Mouse (Mus musculus): ENCODE data around the gene Fam49a. TPM values are rescaled to one million over a fixed set of nuclear protein-coding genes. Genes with fewer than 3 reads are reported as not detected.
"Not testable (repeated sequence)": the region's sequence is repeated elsewhere in the genome, so short reads cannot be mapped to it uniquely, and the experiment has no call there.

The Fam49a gene
- polyA plus RNA-seq, 1 experiment from 2014 or later, result 11.7 TPM

DNA sequence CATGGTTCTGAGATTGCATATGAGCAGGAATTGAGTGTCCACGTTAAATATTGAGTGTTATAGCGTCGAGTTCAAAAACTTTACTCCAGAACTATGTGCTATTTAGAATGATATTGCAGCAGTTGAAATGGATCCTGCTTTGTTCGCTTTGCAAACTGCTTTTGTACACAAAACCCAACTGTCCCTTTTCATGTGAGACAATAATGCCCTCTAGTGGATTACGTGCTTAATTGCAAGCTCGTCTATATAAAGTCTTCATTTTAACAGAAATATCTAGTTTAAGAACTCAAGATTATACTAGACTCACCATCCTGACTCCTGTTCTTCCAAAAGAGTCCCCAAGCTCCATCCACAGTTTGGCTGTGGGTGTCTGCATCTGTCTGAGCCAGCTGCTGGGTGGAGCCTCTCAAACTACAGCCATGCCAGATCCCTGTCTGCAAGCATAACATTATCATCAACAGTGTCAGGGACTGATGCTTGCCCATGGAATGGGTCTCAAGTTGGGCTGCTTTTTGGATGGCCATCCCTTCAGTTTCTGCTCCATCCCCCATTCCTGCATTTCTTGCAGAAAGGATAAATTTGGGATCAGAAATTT is 56.3 kb downstream of the Fam49a start:
- Histone ChIP-seq H3K27me3 (no peaks in the 10 kb centered on the region; the same call in 1 of the 2 replicates), H3K4me2 (no peak overlapping the region), H3K9me3 (no peaks in the 10 kb centered on the region), H3K27ac (no peak overlapping the region), H3K36me3 (no peaks in the 10 kb centered on the region), H3K9ac (0 out of 2 replicates have a peak overlapping the region, but pooled peaks have one; percentile 6), H3K4me3 (no peak overlapping the region), H3K4me1 (peaks cover 27% of the 10 kb centered on the region)
- 5% methylated on average over 6 of the region's 6 CpGs for WGBS
- no peak for ATAC-seq (ENCODE audit: insufficient number of reproducible peaks, insufficient read depth, low FRiP score, low TSS enrichment, low read depth)

DNA sequence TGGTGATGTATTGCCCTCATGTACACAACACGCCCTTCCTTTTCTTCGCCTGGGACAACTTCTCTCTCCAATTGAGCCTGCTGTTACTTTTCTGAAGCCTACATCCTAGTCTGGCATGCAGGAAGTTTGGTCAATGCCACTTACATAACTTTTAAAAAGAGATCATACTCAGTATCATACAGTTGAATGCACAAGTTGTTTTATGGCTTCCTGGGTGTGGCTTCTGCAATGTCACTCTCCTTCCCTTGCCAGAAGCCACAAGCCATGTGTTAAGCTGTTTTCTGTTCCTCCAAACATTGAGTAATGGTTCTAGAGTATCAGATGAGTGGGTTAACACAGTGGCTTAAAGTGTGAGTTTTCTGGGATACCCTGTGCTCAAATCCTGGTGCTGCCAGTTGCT is 58.8 kb downstream of the Fam49a start:
- Histone ChIP-seq H3K36me3 (no peaks in the 10 kb centered on the region), H3K4me1 (peaks cover 24% of the 10 kb centered on the region), H3K4me3 (no peak overlapping the region), H3K4me2 (no peak overlapping the region), H3K27ac (no peak overlapping the region), H3K9ac (no peak overlapping the region), H3K9me3 (no peaks in the 10 kb centered on the region), H3K27me3 (no peaks in the 10 kb centered on the region; the same call in 1 of the 2 replicates)
- WGBS, result 79% methylated on average over 2 of the region's 2 CpGs
- ATAC-seq (ENCODE audit: insufficient number of reproducible peaks, insufficient read depth, low FRiP score, low TSS enrichment, low read depth), result no peak

DNA sequence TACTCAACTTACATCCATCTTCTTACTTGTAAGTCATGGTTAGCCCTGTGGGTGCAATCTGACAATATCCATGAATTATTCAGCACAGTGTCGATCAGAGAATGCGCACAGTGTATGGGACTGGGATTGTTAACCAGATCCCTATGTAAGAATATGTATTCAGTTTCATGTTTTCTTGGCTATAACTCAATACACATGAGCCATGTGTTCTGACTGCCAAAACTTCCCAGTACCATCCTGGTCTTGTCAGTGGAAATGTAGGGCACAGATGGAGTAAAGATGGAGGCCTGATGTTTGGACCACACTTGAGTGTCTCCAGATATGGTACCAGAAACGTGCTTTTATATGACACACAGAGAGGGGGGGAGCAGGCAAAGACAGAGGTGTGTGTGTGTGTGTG is 59.2 kb downstream of the Fam49a start:
- Histone ChIP-seq H3K9ac (no peak overlapping the region), H3K27me3 (no peaks in the 10 kb centered on the region; the same call in 1 of the 2 replicates), H3K36me3 (no peaks in the 10 kb centered on the region), H3K4me2 (no peak overlapping the region), H3K4me1 (peaks cover 24% of the 10 kb centered on the region), H3K27ac (0 out of 2 replicates have a peak overlapping the region, but pooled peaks have one; percentile 33), H3K4me3 (no peak overlapping the region), H3K9me3 (no peaks in the 10 kb centered on the region)
- WGBS, result 52% methylated on average over 3 of the region's 3 CpGs
- ATAC-seq (ENCODE audit: insufficient number of reproducible peaks, insufficient read depth, low FRiP score, low TSS enrichment, low read depth), result no peak

DNA sequence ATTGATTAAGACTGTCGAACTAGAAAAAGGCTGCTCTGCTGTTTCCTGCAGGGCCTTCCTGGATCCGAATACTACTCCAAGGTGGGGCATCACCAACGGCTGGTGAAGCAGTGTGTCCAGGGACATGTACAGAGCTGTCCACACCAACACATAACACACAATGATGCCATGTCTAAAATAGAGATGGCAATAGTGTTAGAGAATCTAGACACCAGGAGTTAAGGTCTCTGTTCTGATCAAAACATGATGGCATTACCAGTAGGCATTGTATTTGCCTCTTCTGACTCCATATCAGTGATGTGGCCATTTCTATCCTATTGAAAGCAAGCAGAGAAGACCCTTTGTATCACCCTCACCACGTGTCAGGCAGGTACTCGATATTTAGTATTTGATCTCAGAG is 61.1 kb downstream of the Fam49a start:
- no peak overlapping the region for H3K27ac ChIP-seq
- no peak for ATAC-seq (ENCODE audit: insufficient number of reproducible peaks, insufficient read depth, low FRiP score, low TSS enrichment, low read depth)
- H3K27me3 ChIP-seq, result no peaks in the 10 kb centered on the region; the same call in 1 of the 2 replicates
- no peaks in the 10 kb centered on the region for H3K9me3 ChIP-seq
- no peak overlapping the region for H3K4me3 ChIP-seq
- no peaks in the 10 kb centered on the region for H3K36me3 ChIP-seq
- H3K9ac ChIP-seq, result no peak overlapping the region
- 85% methylated on average over 5 of the region's 5 CpGs for WGBS
- peaks cover 17% of the 10 kb centered on the region for H3K4me1 ChIP-seq
- H3K4me2 ChIP-seq, result no peak overlapping the region

DNA sequence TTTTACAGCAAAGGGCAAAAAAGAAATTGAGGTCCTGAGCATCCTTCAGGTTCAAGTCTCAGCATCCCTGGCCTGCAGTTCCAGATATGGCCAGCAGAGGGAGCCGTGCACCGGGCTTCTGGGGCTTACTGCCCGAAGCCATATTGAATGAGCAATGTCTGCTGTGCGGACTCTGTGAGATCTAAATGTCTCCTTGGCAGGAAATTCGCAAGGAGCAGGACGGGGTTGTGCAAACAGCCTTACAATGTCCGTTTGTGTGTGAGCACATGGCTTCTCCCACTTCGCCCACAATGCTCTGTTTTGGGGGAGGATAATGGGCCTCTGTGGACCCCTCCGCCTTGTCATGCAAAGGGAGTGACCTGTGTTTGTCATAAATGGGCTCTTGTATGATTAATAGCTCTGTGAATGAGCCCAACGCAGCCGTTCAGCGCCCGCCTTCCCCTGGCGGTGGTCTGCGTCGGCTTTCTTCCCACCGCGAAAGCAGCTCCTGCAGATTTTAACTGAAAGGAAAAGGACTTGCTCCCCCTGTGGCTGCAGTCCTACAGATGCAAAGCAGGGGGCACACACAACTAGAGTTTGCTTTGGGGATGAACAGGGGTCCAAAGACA is 61.8 kb downstream of the Fam49a start:
- Histone ChIP-seq H3K4me3 (peak overlapping the region; percentile 35), H3K4me1 (peaks cover 17% of the 10 kb centered on the region), H3K9ac (peak overlapping the region; percentile 61), H3K27ac (peak overlapping the region; percentile 86), H3K27me3 (no peaks in the 10 kb centered on the region; the same call in 1 of the 2 replicates), H3K36me3 (no peaks in the 10 kb centered on the region), H3K9me3 (no peaks in the 10 kb centered on the region), H3K4me2 (peak overlapping the region; percentile 63)
- WGBS, result 11% methylated on average over 18 of the region's 18 CpGs
- ATAC-seq (ENCODE audit: insufficient number of reproducible peaks, insufficient read depth, low FRiP score, low TSS enrichment, low read depth), result peak; percentile 70; the same call in 1 of the 2 replicates

DNA sequence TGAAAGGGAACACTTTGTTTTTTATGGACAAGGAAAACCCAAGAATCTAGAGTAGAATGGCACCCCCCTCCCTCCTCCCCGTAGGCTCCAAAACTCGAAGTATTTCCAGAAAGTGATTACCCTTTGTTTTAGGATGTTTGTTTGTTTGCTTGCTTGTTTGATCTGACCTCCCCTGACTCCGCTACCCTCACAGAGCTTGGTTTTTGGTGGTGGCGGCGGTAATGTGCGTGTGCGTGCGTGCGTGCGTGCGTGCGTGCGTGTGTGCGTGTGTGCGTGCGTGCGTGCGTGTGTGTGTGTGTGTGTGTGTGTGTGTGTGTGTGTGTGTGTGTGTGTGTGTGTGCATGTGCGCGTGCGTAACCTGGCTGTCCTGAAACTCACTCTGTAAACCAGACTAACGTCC is 62.3 kb downstream of the Fam49a start:
- peak overlapping the region; percentile 86; the same call in 1 of the 2 replicates for H3K27ac ChIP-seq
- H3K9ac ChIP-seq; H3K27me3 ChIP-seq; H3K9me3 ChIP-seq; ATAC-seq (ENCODE audit: insufficient number of reproducible peaks, insufficient read depth, low FRiP score, low TSS enrichment, low read depth); H3K36me3 ChIP-seq: not testable (repeated sequence)
- WGBS, result 88% methylated on average over 22 of the region's 22 CpGs
- peaks cover 17% of the 10 kb centered on the region for H3K4me1 ChIP-seq
- peak overlapping the region; percentile 63 for H3K4me2 ChIP-seq
- peak overlapping the region; percentile 35; the same call in 1 of the 2 replicates for H3K4me3 ChIP-seq

DNA sequence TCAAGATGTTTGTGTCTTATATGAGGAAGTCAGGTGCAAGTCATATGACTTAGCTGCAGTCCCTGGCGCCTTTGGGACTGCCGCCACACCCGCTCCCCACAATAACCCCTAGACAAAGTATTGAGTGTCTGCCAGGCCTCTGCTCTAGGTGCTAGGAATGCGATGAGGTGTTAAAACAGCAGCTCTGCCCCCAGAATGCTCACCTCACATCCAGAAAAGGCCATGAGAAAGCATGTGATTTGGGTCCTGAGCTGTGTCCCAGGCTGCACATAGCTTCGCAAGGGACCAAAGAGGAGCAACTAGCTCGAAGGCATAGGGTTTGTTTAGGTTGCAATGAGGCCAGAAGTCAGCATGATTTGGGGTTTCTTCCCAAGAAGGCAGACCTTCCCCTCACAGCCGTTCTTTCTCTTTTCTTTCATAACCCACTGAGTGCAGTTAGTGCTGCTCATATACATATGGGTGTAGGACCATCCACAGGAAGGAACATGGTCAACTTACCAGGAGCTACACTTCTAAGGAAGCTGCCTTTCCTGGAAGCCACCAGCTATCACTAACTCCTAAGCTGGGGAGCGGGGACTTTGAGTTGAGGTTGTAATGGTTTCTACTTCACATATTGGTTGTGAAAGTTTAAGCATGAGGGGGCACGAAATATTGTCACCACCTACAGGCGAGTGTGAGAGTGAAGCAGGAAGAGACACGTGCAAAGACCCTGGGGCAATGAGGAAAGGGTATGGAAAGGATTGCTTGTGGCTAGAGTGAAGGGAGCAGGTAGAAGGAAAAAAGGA is 71.8 kb downstream of the Fam49a start:
- H3K27ac ChIP-seq, result no peak overlapping the region
- no peaks in the 10 kb centered on the region for H3K4me1 ChIP-seq
- no peaks in the 10 kb centered on the region for H3K27me3 ChIP-seq
- no peak for ATAC-seq (ENCODE audit: insufficient number of reproducible peaks, insufficient read depth, low FRiP score, low TSS enrichment, low read depth)
- no peaks in the 10 kb centered on the region for H3K36me3 ChIP-seq
- WGBS, result 89% methylated on average over 11 of the region's 11 CpGs
- H3K9me3 ChIP-seq, result no peaks in the 10 kb centered on the region
- H3K4me2 ChIP-seq, result no peak overlapping the region
- H3K4me3 ChIP-seq, result no peak overlapping the region
- H3K9ac ChIP-seq, result no peak overlapping the region

DNA sequence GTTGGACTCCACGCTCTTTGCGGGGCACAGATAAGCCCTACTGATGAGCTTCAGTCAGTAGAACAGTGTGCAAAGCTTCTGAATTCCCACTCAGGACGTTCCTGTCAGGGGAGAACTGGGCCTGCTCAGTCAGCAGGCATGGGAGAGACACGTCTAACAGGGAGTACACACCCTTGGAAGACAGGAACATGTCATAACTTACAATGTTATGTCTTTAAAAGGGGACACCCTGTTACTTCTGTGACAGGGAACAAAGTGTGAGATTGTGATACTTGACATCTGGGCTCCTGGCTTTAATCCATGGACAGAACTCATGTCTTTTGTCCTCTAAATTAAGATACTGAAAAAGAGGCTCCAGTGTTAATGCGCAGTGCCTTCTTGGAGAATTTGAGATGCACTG is 72.5 kb downstream of the Fam49a start:
- WGBS, result 87% methylated on average over 5 of the region's 5 CpGs
- H3K4me3 ChIP-seq, result no peak overlapping the region
- ATAC-seq (ENCODE audit: insufficient number of reproducible peaks, insufficient read depth, low FRiP score, low TSS enrichment, low read depth), result no peak
- H3K27ac ChIP-seq, result no peak overlapping the region
- H3K9me3 ChIP-seq, result no peaks in the 10 kb centered on the region
- H3K36me3 ChIP-seq, result no peaks in the 10 kb centered on the region
- H3K4me2 ChIP-seq, result no peak overlapping the region
- H3K27me3 ChIP-seq, result no peaks in the 10 kb centered on the region
- no peaks in the 10 kb centered on the region for H3K4me1 ChIP-seq
- no peak overlapping the region for H3K9ac ChIP-seq

DNA sequence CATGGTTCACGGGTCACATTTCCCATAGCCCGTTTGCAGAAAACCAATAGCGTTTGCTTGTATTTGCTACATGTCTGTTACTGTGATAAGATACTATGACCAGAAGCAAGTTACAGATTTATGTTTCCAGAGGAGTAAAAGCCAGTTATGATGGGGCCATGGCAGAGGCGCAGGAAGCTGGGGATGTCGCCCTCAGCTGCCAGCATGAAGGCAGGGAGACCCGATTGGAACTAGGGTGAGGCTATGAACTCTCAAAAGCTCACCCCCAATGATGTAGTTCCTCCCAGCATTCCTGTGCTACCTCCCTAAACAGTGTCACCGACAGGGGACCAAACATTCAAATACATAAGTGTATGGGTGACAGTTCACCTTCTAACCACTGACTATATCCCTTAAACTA is 73.6 kb downstream of the Fam49a start:
- no peaks in the 10 kb centered on the region for H3K36me3 ChIP-seq
- no peaks in the 10 kb centered on the region for H3K9me3 ChIP-seq
- H3K4me3 ChIP-seq, result no peak overlapping the region
- no peak overlapping the region for H3K9ac ChIP-seq
- no peaks in the 10 kb centered on the region for H3K4me1 ChIP-seq
- ATAC-seq (ENCODE audit: insufficient number of reproducible peaks, insufficient read depth, low FRiP score, low TSS enrichment, low read depth), result no peak
- H3K27me3 ChIP-seq, result no peaks in the 10 kb centered on the region
- 90% methylated on average over 7 of the region's 7 CpGs for WGBS
- H3K27ac ChIP-seq, result no peak overlapping the region
- H3K4me2 ChIP-seq, result no peak overlapping the region

DNA sequence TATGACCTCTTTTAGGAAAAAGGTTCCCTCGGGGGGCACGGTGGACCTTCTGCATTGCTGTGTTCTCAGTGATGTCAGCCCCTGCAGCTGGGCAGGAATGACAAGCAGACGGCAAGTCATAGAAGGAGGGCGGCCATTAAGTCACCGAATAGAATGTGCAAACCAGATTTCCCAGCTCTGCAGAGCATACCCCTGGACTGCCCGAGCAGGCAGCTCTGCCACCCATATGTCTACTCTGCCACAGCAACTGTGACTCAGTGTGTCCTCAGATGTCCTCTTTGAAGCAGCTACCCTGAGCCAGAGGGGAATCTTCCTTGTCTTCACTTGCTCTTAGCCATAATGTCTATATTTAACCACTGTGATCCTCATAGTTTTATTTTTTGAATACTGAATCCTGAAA is 75.4 kb downstream of the Fam49a start:
- H3K9me3 ChIP-seq, result no peaks in the 10 kb centered on the region

DNA sequence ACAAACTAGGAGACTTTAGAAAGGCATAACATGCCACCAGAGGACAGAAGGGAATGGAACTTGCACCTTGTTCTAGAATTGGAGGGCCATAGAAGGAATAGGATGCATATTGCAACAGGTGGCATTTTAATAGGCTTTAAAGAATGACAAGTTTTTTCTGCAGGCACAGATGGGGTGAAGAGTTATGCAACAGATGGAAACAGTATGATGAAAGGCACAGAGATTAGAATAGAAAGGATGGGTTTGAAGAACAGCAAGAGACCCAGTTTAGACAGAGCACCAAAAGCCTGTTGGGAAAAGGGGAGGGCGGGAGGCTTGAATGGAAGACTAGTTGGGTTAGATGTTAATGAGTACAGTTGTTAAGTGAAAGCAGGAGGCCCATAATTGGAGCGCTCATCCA is 81.4 kb downstream of the Fam49a start:
- no peak for ATAC-seq (ENCODE audit: insufficient number of reproducible peaks, insufficient read depth, low FRiP score, low TSS enrichment, low read depth)
- Histone ChIP-seq H3K9me3 (no peaks in the 10 kb centered on the region), H3K9ac (no peak overlapping the region), H3K4me2 (no peak overlapping the region), H3K27ac (no peak overlapping the region), H3K27me3 (no peaks in the 10 kb centered on the region), H3K4me3 (no peak overlapping the region), H3K4me1 (no peaks in the 10 kb centered on the region), H3K36me3 (no peaks in the 10 kb centered on the region)
- WGBS, result 92% methylated on average over 2 of the region's 2 CpGs

More for the DNA sequence above, 75.4 kb downstream of the Fam49a start:
- Histone ChIP-seq H3K4me1 (no peaks in the 10 kb centered on the region), H3K36me3 (no peaks in the 10 kb centered on the region), H3K4me3 (no peak overlapping the region), H3K4me2 (no peak overlapping the region), H3K9ac (no peak overlapping the region), H3K27me3 (no peaks in the 10 kb centered on the region), H3K27ac (no peak overlapping the region)
- no peak for ATAC-seq (ENCODE audit: insufficient number of reproducible peaks, insufficient read depth, low FRiP score, low TSS enrichment, low read depth)
- 75% methylated on average over 6 of the region's 6 CpGs for WGBS

DNA sequence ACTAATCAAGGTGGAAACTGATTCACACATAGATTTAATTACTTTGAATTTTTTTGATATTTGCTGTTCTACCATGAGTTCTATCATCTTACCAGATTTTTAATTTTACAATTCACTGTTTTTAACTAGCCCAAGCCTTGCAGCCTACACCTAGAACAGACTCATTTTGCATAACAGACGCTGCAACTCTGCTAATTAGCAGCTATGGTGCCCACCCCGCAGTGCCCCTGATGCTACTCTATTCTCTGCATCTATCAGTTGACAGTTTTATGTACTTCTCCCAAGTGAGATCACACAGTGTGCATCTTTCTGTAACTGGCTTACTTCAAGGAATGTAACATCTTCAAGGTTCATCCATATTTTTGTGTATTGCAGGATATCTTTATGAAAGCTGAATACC is 86.7 kb downstream of the Fam49a start:
- no peak for ATAC-seq (ENCODE audit: insufficient number of reproducible peaks, insufficient read depth, low FRiP score, low TSS enrichment, low read depth)
- no peaks in the 10 kb centered on the region for H3K36me3 ChIP-seq
- H3K4me2 ChIP-seq, result no peak overlapping the region
- no peak overlapping the region for H3K9ac ChIP-seq
- H3K4me1 ChIP-seq, result no peaks in the 10 kb centered on the region
- 76% methylated on average over 2 of the region's 2 CpGs for WGBS
- no peak overlapping the region for H3K27ac ChIP-seq
- H3K9me3 ChIP-seq, result no peaks in the 10 kb centered on the region
- H3K4me3 ChIP-seq, result no peak overlapping the region
- no peaks in the 10 kb centered on the region for H3K27me3 ChIP-seq
